Mouse (Mus musculus): ENCODE measurements around the gene Khk.

Khk gene

DNA sequence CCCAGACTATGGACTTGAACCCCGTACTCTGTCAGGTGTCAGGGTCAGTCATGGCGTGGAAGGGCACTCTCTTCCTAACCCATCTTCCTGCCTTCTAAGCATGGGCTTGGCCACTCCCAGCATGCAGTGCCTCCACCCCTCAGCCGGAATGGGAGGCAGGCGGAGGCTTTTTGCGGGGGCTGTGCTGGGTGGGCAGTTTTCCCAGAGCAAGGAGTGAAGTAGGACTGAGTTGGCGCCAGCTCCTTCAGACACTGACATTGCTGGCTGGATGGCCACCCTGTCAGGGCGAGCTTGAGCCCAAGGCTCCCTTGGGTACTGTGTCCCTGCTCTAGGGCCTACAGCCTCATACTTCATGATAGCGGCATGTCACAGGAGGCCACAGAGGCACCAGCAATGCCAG is 47.2 kb downstream of the Khk start, which contains the start of gene Tcf23:
Tcf23 (plus strand) TSS at position 247 of the 400 bp plus-strand sequence.
- no peak for DNase-seq (ENCODE audit: low spot score in 2 of 2)

DNA sequence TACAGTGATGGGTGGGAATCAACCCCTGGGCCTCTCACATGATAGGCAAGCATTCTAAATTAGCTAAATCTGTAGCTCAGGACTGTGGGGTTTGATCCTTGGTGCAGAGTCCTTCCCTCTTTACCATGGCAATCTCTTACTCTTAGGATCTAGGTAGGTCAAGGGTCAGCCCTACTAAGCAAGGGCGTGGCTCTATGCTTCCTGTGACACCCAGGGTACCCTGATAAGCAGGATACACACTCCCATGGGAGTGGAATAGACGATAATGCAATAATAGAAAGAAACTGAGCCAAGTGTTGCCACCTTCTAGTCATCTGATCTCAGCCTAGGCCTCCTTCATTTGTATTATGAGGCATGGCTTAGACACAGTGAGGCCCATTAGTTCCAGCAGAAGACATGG is 48.2 kb downstream of the Khk start:
- no peak for DNase-seq (ENCODE audit: low spot score in 2 of 2)

DNA sequence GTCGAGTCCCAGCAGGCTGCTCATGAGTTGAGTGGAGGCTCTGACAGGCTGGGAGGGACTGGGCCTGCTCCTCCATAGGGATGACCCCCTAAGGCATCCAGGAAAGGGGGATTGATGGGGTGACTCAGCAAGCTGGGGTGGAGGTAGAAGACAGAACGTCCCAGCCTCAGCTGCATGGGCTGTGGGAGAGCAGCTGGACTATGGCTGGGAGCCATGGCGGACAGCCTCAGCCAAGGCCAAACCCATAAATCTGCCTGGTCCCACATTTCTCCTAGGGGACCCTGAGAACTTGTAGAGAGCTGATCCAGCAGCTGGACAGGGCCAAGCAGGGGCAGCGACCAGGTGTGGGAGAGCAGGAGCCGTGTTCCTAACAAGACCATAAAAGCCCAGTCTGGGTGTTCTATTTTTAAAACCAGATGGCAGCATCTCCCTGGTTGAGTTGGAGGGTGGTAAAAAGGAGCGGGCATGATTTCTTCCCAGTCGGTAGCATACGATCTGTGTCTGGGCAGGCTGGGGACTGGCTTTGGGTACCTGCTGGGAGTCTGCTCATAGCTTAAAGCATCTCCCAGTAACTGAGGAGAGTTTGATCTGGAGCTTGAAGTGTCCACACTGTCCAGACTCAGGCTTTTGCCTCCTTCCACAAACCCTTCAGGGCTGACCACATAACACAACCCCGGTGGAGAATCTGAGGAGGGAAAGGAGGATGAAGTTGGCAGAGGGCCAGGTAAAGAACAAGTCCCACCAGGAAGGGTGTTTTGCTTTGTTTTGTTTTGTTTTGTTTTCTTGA is 53.8 kb downstream of the Khk start:
- DNase-seq (ENCODE audit: low spot score in 2 of 2): peak in 1 of 2 experiments; percentile 18

Data from cerebellum, postnatal 4 days (tissue).